Comparison of ENCODE assay signal across 21 mouse cellular contexts in the genomic region with DNA sequence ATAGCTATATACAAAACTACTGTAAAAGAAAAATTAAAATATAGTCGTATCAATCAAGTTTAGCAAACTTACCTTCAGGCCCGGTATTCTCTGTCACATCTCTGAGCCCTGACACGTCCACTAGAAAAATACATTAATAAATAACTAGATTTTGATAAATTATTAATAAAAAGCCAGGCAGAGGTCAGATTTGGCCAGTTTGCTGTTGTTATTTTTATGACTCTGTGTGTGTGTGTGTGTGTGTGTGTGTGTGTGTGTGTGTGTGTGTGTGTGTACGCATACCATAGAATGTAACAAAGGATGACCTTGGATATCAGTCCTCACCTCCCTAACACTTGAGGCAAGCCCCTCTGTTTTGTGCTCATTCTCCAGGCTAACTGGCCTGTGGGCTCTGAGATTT. TPM values are rescaled to one million over a fixed set of nuclear protein-coding genes. Genes with fewer than 3 reads are reported as not detected.
DNase-seq lines count a peak whose midpoint lies in the region; ATAC-seq and TF ChIP-seq lines count a peak whose summit lies in the region.
"Had no signal": no experiment of that assay in that cellular context is flagged by ENCODE, and none has a peak within 500 bp of the region (broad histone marks: within the 10 kb centered on the region; RNA-seq: fewer than 3 reads in every experiment).

No protein-coding gene starts in this region.

- WGBS in kidney, adult 2 months = 29% methylated on average over 4 of the region's 4 CpGs
- 92% methylated on average over 4 of the region's 4 CpGs for WGBS in midbrain, embryonic 11.5 days
- 75% methylated on average over 4 of the region's 4 CpGs for WGBS in midbrain, postnatal 0 days

- no peaks in the 10 kb centered on the region for H3K9me3 ChIP-seq in midbrain, embryonic 11.5 days (ENCODE audit: control insufficient read depth, low read length)
- H3K9me3 ChIP-seq in midbrain, postnatal 0 days (ENCODE audit: low read length) = no peaks in the 10 kb centered on the region
- H3K9me3 ChIP-seq: embryonic facial prominence, embryonic 12.5 days had no signal

- H3K27ac ChIP-seq in kidney, adult 2 months (ENCODE audit: insufficient read depth, low read depth, low read length) = peak overlapping the region; percentile 61
- no peak overlapping the region for H3K27ac ChIP-seq in midbrain, embryonic 11.5 days (ENCODE audit: low read depth, low read length)
- H3K27ac ChIP-seq in midbrain, postnatal 0 days (ENCODE audit: low read depth, low read length) = no peak overlapping the region
- H3K27ac ChIP-seq: embryonic facial prominence, embryonic 12.5 days; forebrain, embryonic 13.5 days; heart, adult 2 months had no signal

- H3K9ac ChIP-seq in midbrain, embryonic 11.5 days (ENCODE audit: low read length) = no peak overlapping the region
- H3K9ac ChIP-seq in midbrain, postnatal 0 days (replicated peaks; ENCODE audit: low read length, poor library complexity, severe bottlenecking) = no peak overlapping the region
- H3K9ac ChIP-seq: embryonic facial prominence, embryonic 12.5 days; forebrain, embryonic 13.5 days; forebrain, postnatal 0 days had no signal

- no peaks in the 10 kb centered on the region for H3K27me3 ChIP-seq in kidney, adult 2 months (replicated peaks; ENCODE audit: control insufficient read depth, insufficient read depth, low read length)
- no peaks in the 10 kb centered on the region for H3K27me3 ChIP-seq in midbrain, embryonic 11.5 days (ENCODE audit: control insufficient read depth, insufficient read depth, low read length)
- H3K27me3 ChIP-seq in midbrain, postnatal 0 days (ENCODE audit: insufficient read depth, low read length) = no peaks in the 10 kb centered on the region
- H3K27me3 ChIP-seq: CH12.LX; embryonic facial prominence, embryonic 12.5 days; forebrain, embryonic 13.5 days; Patski had no signal

- peak; percentile 65 for DNase-seq in kidney, adult 2 months
- no peak for DNase-seq in kidney, adult 18-20 months
- peak; percentile 48 for DNase-seq in kidney, postnatal 14 days
- DNase-seq in kidney, adult 11 months = no peak
- DNase-seq in midbrain, embryonic 11.5 days (ENCODE audit: low spot score, missing footprints) = peak; percentile 57
- DNase-seq in midbrain, postnatal 0 days (ENCODE audit: low spot score) = no peak
- peak; percentile 11 for DNase-seq in retina, embryonic 14.5 days (ENCODE audit: low spot score)
- DNase-seq in retina, postnatal 1 day = no peak
- DNase-seq: adrenal gland, postnatal 14 days; cerebellum, adult 11-12 months; cerebellum, adult 9-10 months; cerebellum, postnatal 25 days; forebrain, postnatal 0 days; gastrocnemius, postnatal 14 days; heart, adult 2 months had no signal

- H3K4me2 ChIP-seq in midbrain, embryonic 11.5 days = no peak overlapping the region
- no peak overlapping the region for H3K4me2 ChIP-seq in midbrain, postnatal 0 days (ENCODE audit: low read depth, low read length, poor library complexity, severe bottlenecking)
- H3K4me2 ChIP-seq: embryonic facial prominence, embryonic 12.5 days; forebrain, embryonic 13.5 days; heart, embryonic 11.5 days had no signal

- no peak for TF ChIP-seq POLR2A in kidney, adult 2 months (IDR thresholded peaks at IDR 0.05; ENCODE audit: low read depth, low read length)

- H3K4me3 ChIP-seq in kidney, adult 2 months (ENCODE audit: insufficient read depth, low read depth, low read length) = no peak overlapping the region
- H3K4me3 ChIP-seq in midbrain, embryonic 11.5 days (ENCODE audit: low read depth, low read length) = no peak overlapping the region
- no peak overlapping the region for H3K4me3 ChIP-seq in midbrain, postnatal 0 days (ENCODE audit: low read depth, low read length)
- H3K4me3 ChIP-seq: embryonic facial prominence, embryonic 12.5 days; forebrain, embryonic 13.5 days; heart, adult 2 months had no signal

- H3K4me1 ChIP-seq in kidney, adult 2 months (ENCODE audit: control insufficient read depth, insufficient read depth, low read length) = peaks cover 4% of the 10 kb centered on the region
- H3K4me1 ChIP-seq in midbrain, embryonic 11.5 days (ENCODE audit: control insufficient read depth, insufficient read depth, low read length) = no peaks in the 10 kb centered on the region
- H3K4me1 ChIP-seq in midbrain, postnatal 0 days (ENCODE audit: insufficient read depth, low read length) = no peaks in the 10 kb centered on the region
- H3K4me1 ChIP-seq: forebrain, embryonic 13.5 days had no signal

- no peak for TF ChIP-seq CTCF in kidney, adult 2 months (conservative IDR thresholded peaks at IDR 0.05; ENCODE audit: insufficient read depth, insufficient read length, low read depth, low read length)
- TF ChIP-seq CTCF in midbrain, postnatal 0 days (IDR thresholded peaks at IDR 0.05) = no peak

- no peaks in the 10 kb centered on the region for H3K36me3 ChIP-seq in kidney, adult 2 months (ENCODE audit: control insufficient read depth, insufficient read depth, low read length)
- H3K36me3 ChIP-seq in midbrain, embryonic 11.5 days (ENCODE audit: control insufficient read depth, insufficient read depth, low read length) = no peaks in the 10 kb centered on the region
- no peaks in the 10 kb centered on the region for H3K36me3 ChIP-seq in midbrain, postnatal 0 days (ENCODE audit: insufficient read depth, low read length)
- H3K36me3 ChIP-seq: embryonic facial prominence, embryonic 12.5 days had no signal

- no peak for ATAC-seq in midbrain, embryonic 11.5 days (ENCODE audit: low FRiP score)
- no peak for ATAC-seq in midbrain, postnatal 0 days (ENCODE audit: low FRiP score)
- ATAC-seq: activated CD4-positive, CD25-positive, alpha-beta regulatory T cell, adult 4 months; forebrain, embryonic 13.5 days; forebrain, postnatal 0 days; Patski had no signal

RNA-seq across cellular contexts. Expression of a gene that starts 22.4 kb away (rescaled TPM):
- 69.0 and 78.8 TPM in 2 replicates for polyA plus RNA-seq in kidney, adult 2 months (2012; rRNA removed)
- 9.2 and 9.6 TPM in 2 replicates for polyA plus RNA-seq in midbrain, embryonic 11.5 days (2014; fragmentation: Nextera tagmentation; extraction: Ambion mirVana)
- 4.9 and 6.1 TPM in 2 replicates for total RNA-seq in midbrain, postnatal 0 days (2014; rRNA removed)
- 5.6 and 6.5 TPM in 2 replicates for polyA plus RNA-seq in midbrain, postnatal 0 days (2015; fragmentation: Nextera tagmentation; extraction: Ambion mirVana)
- total RNA-seq: CH12.LX had no signal

RNA-seq across cellular contexts. Expression of a gene that starts 56.1 kb away (rescaled TPM):
- polyA plus RNA-seq in kidney, adult 2 months (2012; rRNA removed) = 9.0 and 12.8 TPM in 2 replicates
- polyA plus RNA-seq in midbrain, embryonic 11.5 days (2014; fragmentation: Nextera tagmentation; extraction: Ambion mirVana) = 101 and 111 TPM in 2 replicates
- 14.1 and 16.7 TPM in 2 replicates for total RNA-seq in midbrain, postnatal 0 days (2014; rRNA removed)
- 37.9 and 43.5 TPM in 2 replicates for polyA plus RNA-seq in midbrain, postnatal 0 days (2015; fragmentation: Nextera tagmentation; extraction: Ambion mirVana)

Comparison
In these comparisons a context has a peak if more than half of its experiments do, and no peak if none do; other contexts are left out.
1. DNase-seq: peak in kidney, adult 2 months (single experiment), kidney, postnatal 14 days (single experiment), midbrain, embryonic 11.5 days (single experiment) and retina, embryonic 14.5 days (single experiment); none in kidney, adult 18-20 months (single experiment), kidney, adult 11 months (single experiment), midbrain, postnatal 0 days (single experiment) and retina, postnatal 1 day (single experiment).